Mouse (Mus musculus) ovary, adult 18-20 months (tissue): ENCODE measurements around the gene Pla2r1.

Source experiments
- DNase-seq: peaks from one replicate; pipeline ENCODE4 v3.0.0; 2022; ENCODE audit warnings: low spot score, mixed read lengths

The Pla2r1 gene

DNA sequence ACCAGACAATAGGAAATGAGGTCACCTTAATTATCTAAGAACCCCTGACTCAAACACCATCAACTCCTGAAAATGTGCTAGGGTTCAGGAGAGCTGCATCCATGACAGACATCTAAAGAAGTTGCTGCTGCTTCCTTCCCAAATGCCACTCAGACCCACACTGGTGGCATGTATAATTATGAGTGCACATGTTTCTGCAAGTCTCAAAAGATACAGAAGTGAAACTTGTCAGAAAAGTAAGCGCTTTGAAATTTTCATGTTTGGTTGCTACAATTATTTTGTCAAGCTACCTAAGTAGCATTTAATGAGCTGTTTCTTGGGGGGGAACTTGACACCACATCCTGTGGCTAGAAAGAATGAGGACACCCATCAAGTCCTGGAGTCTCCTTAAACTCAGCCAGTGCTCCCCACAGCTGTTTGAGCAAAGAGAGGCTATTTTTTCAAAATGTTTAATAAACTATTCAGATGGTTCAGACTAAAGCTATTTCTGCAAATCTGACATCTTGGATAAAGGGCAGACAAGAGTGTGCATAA lies 52.5 kb downstream of the Pla2r1 start:
- DNase-seq: no peak

DNA sequence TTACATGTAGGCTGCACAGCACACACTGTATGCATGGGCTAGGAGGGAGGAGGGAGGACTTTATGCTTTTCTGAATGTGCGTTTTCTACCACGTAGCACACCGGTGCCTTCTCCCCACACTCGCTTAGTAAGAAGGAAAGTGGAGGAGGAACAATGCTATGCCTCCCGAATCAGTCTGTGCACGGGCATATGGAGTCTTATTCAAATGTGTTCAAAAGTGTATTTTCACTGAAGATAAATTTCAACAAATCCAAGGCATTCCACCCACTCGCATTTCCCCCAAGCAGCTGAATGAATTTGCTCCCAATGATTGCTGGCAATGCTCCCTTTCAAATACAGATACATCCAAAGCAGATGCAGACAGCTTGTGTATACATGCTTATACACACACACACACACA lies 73.2 kb downstream of the Pla2r1 start:
- no peak for DNase-seq

- DNase-seq: no peak
These were observed 74.3 kb downstream of the Pla2r1 start for GRCm38 (mm10) chr2:60478778-60479177.

GRCm38 (mm10) chr2:60468901-60469770 lies 84.0 kb downstream of the Pla2r1 start:
- DNase-seq: no peak

GRCm38 (mm10) chr2:60452376-60452775 lies 100.7 kb downstream of the Pla2r1 start:
- no peak for DNase-seq

GRCm38 (mm10) chr2:60451119-60451773 lies 101.9 kb downstream of the Pla2r1 start:
- DNase-seq: no peak

GRCm38 (mm10) chr2:60449732-60450131 lies 103.4 kb downstream of the Pla2r1 start:
- no peak for DNase-seq

DNA sequence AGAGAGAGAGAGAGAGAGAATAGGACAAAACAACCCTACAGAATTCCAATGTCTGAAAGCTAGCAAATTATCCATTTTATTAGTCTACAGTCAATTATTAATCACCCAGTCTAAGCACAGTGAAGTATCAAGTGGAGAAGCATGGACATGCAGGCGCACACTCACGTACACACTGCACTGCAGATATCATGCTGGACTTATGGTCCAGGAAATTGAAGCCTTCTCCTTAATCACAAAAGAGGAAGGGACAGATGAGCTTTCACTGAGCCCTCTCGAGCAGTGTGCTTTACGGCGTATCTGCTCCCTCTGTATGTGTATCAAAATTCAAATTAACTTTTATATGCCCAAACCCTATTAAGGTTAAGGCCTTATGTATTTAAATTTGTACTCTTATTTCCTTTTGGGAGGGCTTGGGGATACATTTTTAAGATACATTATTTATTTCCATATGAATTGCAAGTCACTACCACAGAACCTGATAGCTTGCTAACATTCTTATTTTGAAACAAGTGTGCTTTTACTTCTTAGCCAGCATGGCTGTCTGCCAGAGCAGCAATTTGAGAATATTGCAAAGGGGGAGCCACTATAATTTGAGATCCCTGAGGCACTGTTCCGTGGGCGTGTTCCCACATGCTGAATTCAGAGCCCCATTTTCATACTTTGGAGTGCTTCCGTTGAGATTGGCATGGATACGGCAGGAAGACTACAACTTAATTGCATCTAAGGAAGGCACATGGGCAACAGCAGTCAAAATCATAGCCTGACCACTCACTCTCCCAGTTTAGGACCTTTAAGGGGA lies 108.2 kb downstream of the Pla2r1 start:
- DNase-seq: no peak

- DNase-seq: no peak
These were observed 109.8 kb downstream of the Pla2r1 start for GRCm38 (mm10) chr2:60443279-60443678.

GRCm38 (mm10) chr2:60441875-60442274 lies 111.2 kb downstream of the Pla2r1 start:
- DNase-seq: no peak

- no peak for DNase-seq
These were observed 116.3 kb downstream of the Pla2r1 start for GRCm38 (mm10) chr2:60436802-60437201.

- DNase-seq: no peak
These were observed 122.6 kb downstream of the Pla2r1 start for GRCm38 (mm10) chr2:60430315-60431021.

- DNase-seq: peak; percentile 21
These were observed 135.0 kb downstream of the Pla2r1 start for GRCm38 (mm10) chr2:60418075-60418474.

DNA sequence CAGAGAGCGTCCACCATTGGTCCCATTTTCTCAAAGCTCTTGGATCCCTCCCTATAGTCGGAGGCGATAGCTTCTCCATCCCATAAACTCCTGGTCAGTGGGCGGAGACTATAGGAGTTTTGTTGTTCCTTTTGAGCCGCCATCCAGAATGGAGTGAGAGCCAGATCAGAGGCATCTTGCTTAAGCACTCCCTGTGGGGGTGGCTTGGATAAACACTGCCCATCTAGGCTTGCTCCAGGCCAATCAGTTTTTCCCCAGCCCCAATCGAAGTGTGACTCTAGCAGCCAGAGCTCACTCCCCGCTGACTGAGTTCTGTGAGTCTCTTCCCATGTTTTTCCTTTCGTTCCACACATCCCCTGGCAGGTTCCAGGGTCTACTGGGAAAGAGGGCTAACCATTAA lies 138.8 kb downstream of the Pla2r1 start:
- DNase-seq: no peak

GRCm38 (mm10) chr2:60413006-60413650 lies 140.0 kb downstream of the Pla2r1 start:
- no peak for DNase-seq

GRCm38 (mm10) chr2:60411181-60411580 lies 141.9 kb downstream of the Pla2r1 start:
- no peak for DNase-seq

GRCm38 (mm10) chr2:60409989-60410763 lies 142.9 kb downstream of the Pla2r1 start:
- DNase-seq: no peak

DNA sequence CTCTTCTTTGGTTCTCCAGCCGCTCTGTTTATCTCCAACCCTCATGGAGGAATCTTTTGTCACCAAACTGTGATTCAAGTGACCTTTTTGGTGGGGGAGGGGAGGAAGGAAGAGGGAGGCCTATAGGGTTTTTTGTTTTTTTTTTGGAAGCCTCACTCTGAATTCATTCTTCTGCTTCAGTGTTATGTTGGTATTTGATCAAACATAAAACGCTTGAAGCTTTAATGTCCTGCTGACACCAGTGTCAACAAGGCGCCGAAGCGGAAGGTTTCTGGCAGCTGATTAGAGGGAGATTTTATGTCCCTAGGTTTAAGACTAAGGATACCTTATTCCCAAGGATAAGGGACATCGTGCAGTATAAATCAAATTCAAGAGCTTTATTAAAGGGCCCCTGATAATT lies 143.9 kb downstream of the Pla2r1 start:
- DNase-seq: no peak

DNA sequence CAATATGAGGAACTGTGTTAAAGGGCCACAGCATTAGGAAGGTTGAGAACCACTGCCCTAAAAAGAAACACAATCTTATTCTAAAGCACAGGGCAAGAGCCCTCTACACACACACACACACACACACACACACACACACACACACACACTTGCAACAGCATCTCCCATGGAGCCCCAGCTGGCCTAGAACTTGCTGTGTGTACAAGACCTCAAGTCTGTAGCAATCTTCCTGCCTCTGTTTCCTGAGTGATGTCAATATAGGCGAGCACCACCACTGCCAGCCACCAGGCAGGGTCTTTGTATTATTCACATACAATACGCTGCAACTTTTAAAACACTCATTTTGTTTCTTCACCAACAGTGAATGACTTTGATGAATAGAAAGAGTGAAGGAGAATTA lies 145.7 kb downstream of the Pla2r1 start:
- no peak for DNase-seq

- DNase-seq: no peak
These were observed 147.7 kb downstream of the Pla2r1 start for GRCm38 (mm10) chr2:60405431-60405830.
